Mouse (Mus musculus): Measurements from ENCODE around the gene Vmn2r65.

Gene Vmn2r65

GRCm38 (mm10) chr7:84964015-84964414 lies at the start of gene Vmn2r65:
TSS of gene Vmn2r65 (minus strand) at chr7:84964115.
- in situ Hi-C loops (cut with MboI), result no loop called here

GRCm38 (mm10) chr7:85012168-85012567 lies 48.3 kb upstream of the Vmn2r65 start, which contains the start of gene Vmn2r66:
TSS of gene Vmn2r66 (minus strand) at chr7:85012268.
- in situ Hi-C loops (cut with MboI), result no loop called here

- in situ Hi-C loops (cut with MboI), result no loop called here
Measured at GRCm38 (mm10) chr7:84996694-84997093, 32.8 kb upstream of the Vmn2r65 start.
